Mouse (Mus musculus) ovary, postnatal 36 days (tissue): ENCODE results near the gene S100a2.

ENCODE experiments used
- DNase-seq: peaks from one replicate; pipeline ENCODE4 v3.0.0; 2022; ENCODE audit warnings: low spot score, mixed read lengths

Gene S100a2

GRCm38 (mm10) chr3:90615911-90616310 lies 25.9 kb downstream of the S100a2 start:
- DNase-seq: no peak

- DNase-seq: no peak
These were observed 27.5 kb downstream of the S100a2 start for GRCm38 (mm10) chr3:90617586-90617985.

GRCm38 (mm10) chr3:90621552-90621951 lies 31.5 kb downstream of the S100a2 start:
- no peak for DNase-seq

- peak; percentile 73 for DNase-seq
These were observed 33.5 kb downstream of the S100a2 start for GRCm38 (mm10) chr3:90623435-90624071.

- no peak for DNase-seq
These were observed 35.4 kb downstream of the S100a2 start for GRCm38 (mm10) chr3:90625496-90625895.

GRCm38 (mm10) chr3:90626266-90627021 lies 36.4 kb downstream of the S100a2 start:
- DNase-seq: no peak

- DNase-seq: no peak
These were observed 37.3 kb downstream of the S100a2 start for GRCm38 (mm10) chr3:90627366-90627765.

GRCm38 (mm10) chr3:90627807-90628206 lies 37.8 kb downstream of the S100a2 start:
- no peak for DNase-seq

GRCm38 (mm10) chr3:90629298-90629697 lies 39.3 kb downstream of the S100a2 start:
- DNase-seq: no peak

- DNase-seq: no peak
These were observed 41.9 kb downstream of the S100a2 start for GRCm38 (mm10) chr3:90631984-90632383.

- DNase-seq: no peak
These were observed 48.6 kb downstream of the S100a2 start for GRCm38 (mm10) chr3:90638511-90639275.

GRCm38 (mm10) chr3:90639511-90640154 lies 49.6 kb downstream of the S100a2 start:
- DNase-seq: no peak

GRCm38 (mm10) chr3:90640981-90641380 lies 50.9 kb downstream of the S100a2 start:
- DNase-seq: no peak
